Mouse (Mus musculus) intestine, embryonic 16.5 days (tissue): Measurements from ENCODE around the gene Asdurf. TPM values are rescaled to one million over a fixed set of nuclear protein-coding genes. Genes with fewer than 3 reads are reported as not detected.

Source experiments
- polyA plus RNA-seq: library from polyadenylated mRNA; unstranded; fragments of >200 nt; fragmentation: Nextera tagmentation; extraction: Ambion mirVana; gene quantifications from 2 replicates; pipeline ENCODE4 v1.2.1, GENCODE M21; 2015

Asdurf gene
- polyA plus RNA-seq, 1 experiment from 2014 or later = 7.5 TPM

Other genes with a start within 250 kb of the Asdurf start
- not detected in 2 replicates for gene 1700019A02Rik, start 165.0 kb downstream of the Asdurf start, polyA plus RNA-seq
- 11.3 and 12.2 TPM in 2 replicates for gene Pms1, start 55.6 kb downstream of the Asdurf start, polyA plus RNA-seq
- 54.6 and 54.8 TPM in 2 replicates for gene Ormdl1, start 55.5 kb downstream of the Asdurf start, polyA plus RNA-seq
- not detected in 2 replicates for gene Gm28778, start 55.5 kb downstream of the Asdurf start, polyA plus RNA-seq
- 25.2 and 25.7 TPM in 2 replicates for gene Osgepl1, start 39.0 kb downstream of the Asdurf start, polyA plus RNA-seq
- gene Gm28551, start within 50 bp of the Asdurf start, polyA plus RNA-seq = 0.39 and 0.53 TPM in 2 replicates
- gene Asnsd1, start 133 bp upstream of the Asdurf start, polyA plus RNA-seq = 67.5 and 69.7 TPM in 2 replicates